Mouse (Mus musculus): ENCODE measurements at regions not wholly inside any gene's neighbourhood (a gene's known extent, or its start where the extent isn't known, plus 50 kb on each side); places are given as distances from the start of the nearest gene placed in this dataset.

DNA sequence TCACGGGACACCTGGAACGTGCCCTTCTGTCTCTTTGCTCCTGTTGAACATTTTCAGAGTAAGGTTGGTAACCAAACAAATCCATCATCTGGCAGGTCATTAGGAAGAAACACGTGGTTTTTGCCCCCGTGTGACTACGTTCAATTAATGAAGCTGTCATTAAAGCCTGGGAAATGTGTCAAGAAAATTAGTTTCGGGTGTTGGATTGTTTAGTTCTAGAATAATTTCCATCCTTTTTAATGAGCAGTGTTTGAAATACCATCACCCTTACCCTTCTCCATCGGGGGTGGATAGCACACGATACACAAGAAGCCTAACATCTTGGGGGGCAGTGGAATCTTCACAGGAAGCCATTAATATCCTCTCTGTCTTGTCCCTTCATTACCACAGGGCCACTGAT is 107.7 kb downstream of the Far1 start:
- 63% methylated on average over 8 of the region's 8 CpGs for WGBS
- DNase-seq: no peak
- H3K4me3 ChIP-seq (replicated peaks; ENCODE audit: extremely low read depth, low read depth, low read length): no peak overlapping the region

GRCm38 (mm10) chr7:113621898-113622510 is 108.4 kb downstream of the Far1 start:
- TF ChIP-seq POLR2A (IDR thresholded peaks at IDR 0.05; ENCODE audit: borderline replicate concordance, extremely low read depth, low read depth, low read length) (no peak), CTCF (IDR thresholded peaks at IDR 0.05; ENCODE audit: insufficient read depth, low read length) (no peak)
- no peak overlapping the region for H3K4me3 ChIP-seq (replicated peaks; ENCODE audit: extremely low read depth, low read depth, low read length)
- 36% methylated on average over 13 of the region's 13 CpGs for WGBS
- no peaks in the 10 kb centered on the region for H3K4me1 ChIP-seq (ENCODE audit: control insufficient read depth, insufficient read depth, low read length)
- DNase-seq: no peak

More for the DNA sequence above, 107.7 kb downstream of the Far1 start:
- H3K4me1 ChIP-seq (ENCODE audit: control insufficient read depth, insufficient read depth, low read length): no peaks in the 10 kb centered on the region
- TF ChIP-seq POLR2A (IDR thresholded peaks at IDR 0.05; ENCODE audit: borderline replicate concordance, extremely low read depth, low read depth, low read length): no peak
- TF ChIP-seq CTCF (IDR thresholded peaks at IDR 0.05; ENCODE audit: insufficient read depth, low read length): no peak

GRCm38 (mm10) chr7:113623296-113623695 is 109.7 kb downstream of the Far1 start:
- no peak for TF ChIP-seq POLR2A (IDR thresholded peaks at IDR 0.05; ENCODE audit: borderline replicate concordance, extremely low read depth, low read depth, low read length)
- no peak for TF ChIP-seq CTCF (IDR thresholded peaks at IDR 0.05; ENCODE audit: insufficient read depth, low read length)
- Histone ChIP-seq H3K4me3 (replicated peaks; ENCODE audit: extremely low read depth, low read depth, low read length) (no peak overlapping the region), H3K4me1 (ENCODE audit: control insufficient read depth, insufficient read depth, low read length) (no peaks in the 10 kb centered on the region)
- WGBS: 75% methylated on average over 4 of the region's 4 CpGs
- no peak for DNase-seq

GRCm38 (mm10) chr7:113623962-113624361 is 110.3 kb downstream of the Far1 start:
- TF ChIP-seq POLR2A (IDR thresholded peaks at IDR 0.05; ENCODE audit: borderline replicate concordance, extremely low read depth, low read depth, low read length) (no peak), CTCF (IDR thresholded peaks at IDR 0.05; ENCODE audit: insufficient read depth, low read length) (no peak)
- Histone ChIP-seq H3K4me3 (replicated peaks; ENCODE audit: extremely low read depth, low read depth, low read length) (no peak overlapping the region), H3K4me1 (ENCODE audit: control insufficient read depth, insufficient read depth, low read length) (no peaks in the 10 kb centered on the region)
- DNase-seq: no peak
- 71% methylated on average over 6 of the region's 6 CpGs for WGBS

DNA sequence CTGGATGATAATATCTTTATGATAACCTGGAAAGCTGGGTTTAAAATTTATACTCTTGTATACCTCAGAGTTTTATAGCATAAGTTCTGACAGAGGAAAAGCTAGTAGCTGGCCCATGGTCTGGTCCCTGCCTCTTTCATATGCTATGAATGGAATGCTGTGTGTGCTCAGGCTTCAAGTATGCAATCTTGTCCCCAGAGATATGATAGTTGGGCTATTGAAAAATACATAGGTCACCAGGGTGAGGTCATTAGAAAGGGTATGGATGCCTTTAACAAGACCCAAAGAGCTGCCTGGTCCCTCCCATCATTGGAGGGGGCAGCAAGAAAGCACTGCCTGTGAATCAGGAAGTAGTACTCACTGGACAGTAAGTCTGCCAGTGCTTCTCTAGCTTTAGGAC is 113.1 kb downstream of the Far1 start:
- TF ChIP-seq POLR2A (IDR thresholded peaks at IDR 0.05; ENCODE audit: borderline replicate concordance, extremely low read depth, low read depth, low read length) (no peak), CTCF (IDR thresholded peaks at IDR 0.05; ENCODE audit: insufficient read depth, low read length) (no peak)
- no peak overlapping the region for H3K4me3 ChIP-seq (replicated peaks; ENCODE audit: extremely low read depth, low read depth, low read length)
- no peak for DNase-seq
- H3K4me1 ChIP-seq (ENCODE audit: control insufficient read depth, insufficient read depth, low read length): no peaks in the 10 kb centered on the region

DNA sequence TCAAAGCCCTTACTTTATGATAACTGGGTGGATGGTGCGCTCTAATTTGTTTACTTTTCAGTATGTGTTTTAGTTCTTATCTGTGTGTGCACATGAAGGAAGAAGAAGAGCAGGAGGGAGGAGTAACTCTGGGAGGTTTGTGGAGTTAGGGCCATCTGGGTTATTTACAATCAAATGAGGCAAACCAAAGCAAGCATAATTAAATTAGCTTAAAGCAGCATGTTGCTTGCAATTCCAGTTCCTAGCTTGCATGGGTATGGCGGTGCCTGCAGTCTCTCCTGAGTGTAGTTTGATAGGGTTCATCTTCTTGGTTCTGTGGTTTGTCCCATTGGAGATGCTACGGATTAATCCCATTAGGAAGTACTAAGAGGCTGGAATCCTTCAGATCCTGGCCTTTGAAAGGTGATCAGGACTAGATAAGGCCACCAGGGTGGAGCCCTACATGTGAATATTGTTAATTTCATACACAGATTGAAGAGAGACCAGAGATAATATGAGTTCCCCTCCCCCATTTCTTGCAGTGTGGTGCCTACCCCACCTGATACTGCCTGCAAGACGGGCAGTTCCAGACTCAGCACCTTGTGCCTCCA is 123.5 kb downstream of the Far1 start:
- Histone ChIP-seq H3K4me1 (ENCODE audit: control insufficient read depth, insufficient read depth, low read length) (no peaks in the 10 kb centered on the region), H3K4me3 (replicated peaks; ENCODE audit: extremely low read depth, low read depth, low read length) (no peak overlapping the region)
- TF ChIP-seq CTCF (IDR thresholded peaks at IDR 0.05; ENCODE audit: insufficient read depth, low read length): no peak
- no peak for TF ChIP-seq POLR2A (IDR thresholded peaks at IDR 0.05; ENCODE audit: borderline replicate concordance, extremely low read depth, low read depth, low read length)
- no peak for DNase-seq
- WGBS: 75% methylated on average over 4 of the region's 4 CpGs

DNA sequence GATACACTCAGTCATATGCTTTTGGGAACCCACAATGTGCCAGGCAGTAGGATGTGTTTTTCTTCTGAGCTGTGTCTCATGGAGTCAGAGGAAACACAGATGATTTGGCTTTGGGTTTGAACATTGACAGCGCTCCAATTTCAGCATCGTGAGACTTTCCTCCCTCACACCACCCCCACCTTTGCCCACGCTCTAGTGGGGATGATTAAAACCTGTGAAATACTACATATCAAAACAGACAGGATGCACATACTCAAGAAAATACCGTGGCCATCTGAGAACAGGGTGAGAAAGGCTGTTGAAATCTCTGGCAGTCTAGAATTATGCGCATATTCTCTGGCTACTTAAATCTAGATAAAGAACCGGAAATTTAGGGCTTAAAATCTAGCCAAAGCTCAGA is 124.5 kb downstream of the Far1 start:
- H3K4me3 ChIP-seq (replicated peaks; ENCODE audit: extremely low read depth, low read depth, low read length): no peak overlapping the region
- no peak for DNase-seq
- 75% methylated on average over 6 of the region's 6 CpGs for WGBS
- TF ChIP-seq POLR2A (IDR thresholded peaks at IDR 0.05; ENCODE audit: borderline replicate concordance, extremely low read depth, low read depth, low read length) (no peak), CTCF (IDR thresholded peaks at IDR 0.05; ENCODE audit: insufficient read depth, low read length) (no peak)
- H3K4me1 ChIP-seq (ENCODE audit: control insufficient read depth, insufficient read depth, low read length): no peaks in the 10 kb centered on the region

DNA sequence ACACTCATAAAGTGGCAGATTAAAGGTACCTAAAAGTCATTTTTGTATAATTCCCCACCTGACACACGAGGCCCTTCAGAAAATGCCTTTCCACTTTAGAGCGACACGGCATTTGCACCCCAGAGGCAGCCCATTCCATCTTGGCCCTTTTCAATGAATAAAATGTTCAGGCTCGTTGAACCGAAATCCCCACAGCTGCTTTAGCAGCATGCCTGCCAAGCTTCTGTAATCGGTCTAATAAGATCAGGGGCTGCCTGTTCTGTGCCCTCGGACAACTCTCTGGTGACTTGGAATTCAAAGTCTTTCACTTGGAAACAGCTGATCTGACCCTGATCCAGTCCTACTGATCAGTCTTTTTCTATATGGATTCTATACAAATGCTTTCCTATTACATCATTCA is 123.3 kb upstream of the Spon1 start:
- Histone ChIP-seq H3K4me3 (replicated peaks; ENCODE audit: extremely low read depth, low read depth, low read length) (no peak overlapping the region), H3K4me1 (ENCODE audit: control insufficient read depth, insufficient read depth, low read length) (no peaks in the 10 kb centered on the region)
- WGBS: 81% methylated on average over 7 of the region's 7 CpGs
- TF ChIP-seq CTCF (IDR thresholded peaks at IDR 0.05; ENCODE audit: insufficient read depth, low read length): no peak
- no peak for TF ChIP-seq POLR2A (IDR thresholded peaks at IDR 0.05; ENCODE audit: borderline replicate concordance, extremely low read depth, low read depth, low read length)
- no peak for DNase-seq

GRCm38 (mm10) chr7:113650631-113651030 is 115.2 kb upstream of the Spon1 start:
- no peak overlapping the region for H3K4me3 ChIP-seq (replicated peaks; ENCODE audit: extremely low read depth, low read depth, low read length)
- WGBS: 75% methylated on average over 2 of the region's 2 CpGs
- no peak for DNase-seq
- TF ChIP-seq CTCF (IDR thresholded peaks at IDR 0.05; ENCODE audit: insufficient read depth, low read length) (no peak), POLR2A (IDR thresholded peaks at IDR 0.05; ENCODE audit: borderline replicate concordance, extremely low read depth, low read depth, low read length) (no peak)
- H3K4me1 ChIP-seq (ENCODE audit: control insufficient read depth, insufficient read depth, low read length): no peaks in the 10 kb centered on the region

- 79% methylated on average over 1 of the region's 1 CpGs for WGBS
- Histone ChIP-seq H3K4me1 (ENCODE audit: control insufficient read depth, insufficient read depth, low read length) (no peaks in the 10 kb centered on the region), H3K4me3 (replicated peaks; ENCODE audit: extremely low read depth, low read depth, low read length) (no peak overlapping the region)
- no peak for DNase-seq
- TF ChIP-seq POLR2A (IDR thresholded peaks at IDR 0.05; ENCODE audit: borderline replicate concordance, extremely low read depth, low read depth, low read length): no peak
- no peak for TF ChIP-seq CTCF (IDR thresholded peaks at IDR 0.05; ENCODE audit: insufficient read depth, low read length)
These were observed 114.1 kb upstream of the Spon1 start for GRCm38 (mm10) chr7:113651696-113652095.

All from lung, adult 2 months (tissue).